ENCODE assay signal across 22 mouse cellular contexts in genomic region chr7:46410727-46411126, GRCm38 (mm10). TPM values are rescaled to one million over a fixed set of nuclear protein-coding genes. Genes with fewer than 3 reads are reported as not detected.
"Had no signal": no experiment of that assay in that cellular context is flagged by ENCODE, and none has a peak within 500 bp of the region (broad histone marks: within the 10 kb centered on the region; RNA-seq: fewer than 3 reads in every experiment).

No protein-coding gene starts in this region.

- H3K4me3 ChIP-seq: limb, embryonic 12.5 days; limb, embryonic 15.5 days; midbrain, embryonic 12.5 days; midbrain, embryonic 15.5 days; neural tube, embryonic 12.5 days; neural tube, embryonic 15.5 days; stomach, embryonic 15.5 days had no signal

- H3K27ac ChIP-seq: limb, embryonic 12.5 days; limb, embryonic 15.5 days; liver, embryonic 14.5 days; macrophage; midbrain, embryonic 12.5 days; midbrain, embryonic 15.5 days; neural tube, embryonic 12.5 days; neural tube, embryonic 15.5 days; stomach, embryonic 15.5 days had no signal

- DNase-seq: kidney, adult 18-20 months; kidney, adult 9 months; kidney, postnatal 14 days; kidney, postnatal 4 days; layer of hippocampus, adult 9-11 months; left cerebral cortex, postnatal 4 days; liver, postnatal 0 days; lung, embryonic 14.5 days; retina, postnatal 1 day; thymus, postnatal 25 days had no signal

RNA-seq across cellular contexts. Expression of gene Myod1, which starts 34.5 kb away (rescaled TPM):
- total RNA-seq: layer of hippocampus, postnatal 25 days; left cerebral cortex, postnatal 14 days; left cerebral cortex, postnatal 4 days; megakaryocyte, adult 5-6 weeks had no signal
